Mouse (Mus musculus) myocyte (in vitro differentiated cells): ENCODE results near the gene Tchhl1.

Source experiments
- E2F4 ChIP-seq: IDR thresholded peaks from one replicate; pipeline ENCODE4 v1.6.1; 2011; ENCODE audit warnings: mild to moderate bottlenecking, control low read depth, moderate library complexity; ENCODE audit not compliant: insufficient read depth
- MYOG ChIP-seq, 3 experiments: IDR thresholded peaks; one replicate each; pipeline ENCODE4 v1.6.1; 2011; ENCODE audit warnings: control low read depth in 2 of 3, low read depth in 2 of 3, mild to moderate bottlenecking in 2 of 3; ENCODE audit not compliant: insufficient read length in 2 of 3, control insufficient read depth in 1 of 3, insufficient read depth in 1 of 3
- POLR2A ChIP-seq: IDR thresholded peaks from one replicate; pipeline ENCODE4 v1.6.1; 2011; ENCODE audit warnings: low read depth, mild to moderate bottlenecking, control low read depth, moderate library complexity; ENCODE audit not compliant: insufficient read length
- SRF ChIP-seq: IDR thresholded peaks from one replicate; pipeline ENCODE4 v1.6.1; 2011; ENCODE audit warnings: low read depth; ENCODE audit not compliant: control insufficient read depth, insufficient read length
- TCF12 ChIP-seq: IDR thresholded peaks from one replicate; pipeline ENCODE4 v1.6.1; 2011; ENCODE audit warnings: mild to moderate bottlenecking, control low read depth; ENCODE audit not compliant: poor library complexity, insufficient read depth, severe bottlenecking
- USF1 ChIP-seq: IDR thresholded peaks from one replicate; pipeline ENCODE4 v1.6.1; 2011; ENCODE audit warnings: low read depth, mild to moderate bottlenecking, control low read depth, moderate library complexity

DNA sequence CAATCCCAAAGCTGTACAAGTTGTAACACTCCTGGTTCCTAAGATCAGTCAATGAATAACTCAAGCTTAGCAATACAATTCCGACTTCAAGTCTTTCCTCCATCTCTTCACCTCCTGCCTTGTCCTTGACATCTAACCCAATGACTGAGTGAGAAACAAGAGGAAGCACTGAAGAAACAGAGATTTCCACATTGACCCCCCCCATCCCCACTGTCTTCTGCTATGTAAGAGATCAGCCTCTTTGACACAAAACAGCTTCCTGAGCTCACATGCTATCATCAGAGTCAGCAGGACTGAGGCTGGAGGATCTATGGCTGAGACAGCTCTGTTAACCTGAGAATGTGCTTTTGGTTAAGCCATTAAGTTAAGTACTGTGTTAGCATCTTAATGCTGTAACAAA is 42.5 kb downstream of the Tchhl1 start:
- TF ChIP-seq POLR2A (no peak), E2F4 (no peak), TCF12 (no peak), SRF (no peak), MYOG (IDR thresholded peaks at IDR 0.05; ENCODE audit: control insufficient read depth in 1 of 3, insufficient read depth in 1 of 3, insufficient read length in 2 of 3, low read depth in 2 of 3) (no peak), USF1 (no peak)
